Mouse (Mus musculus): ENCODE measurements at regions not wholly inside any gene's neighbourhood (a gene's known extent, or its start where the extent isn't known, plus 50 kb on each side); places are given as distances from the start of the nearest gene placed in this dataset.

GRCm38 (mm10) chr2:59424205-59424604, 60.2 kb upstream of the Dapl1 start:
- no peak overlapping the region for H3K4me3 ChIP-seq (ENCODE audit: insufficient read depth, low read depth, low read length)
- no peak overlapping the region for H3K27ac ChIP-seq (ENCODE audit: insufficient read depth, low read depth, low read length)
- no peak for TF ChIP-seq POLR2A (IDR thresholded peaks at IDR 0.05; ENCODE audit: insufficient read depth, low read depth, low read length)
- no peak for TF ChIP-seq CTCF (IDR thresholded peaks at IDR 0.05; ENCODE audit: insufficient read depth, low read depth, low read length)
- H3K4me1 ChIP-seq (ENCODE audit: control insufficient read depth, insufficient read depth, low read length), result peaks cover 6% of the 10 kb centered on the region; the same call in 1 of the 2 replicates
- 86% methylated on average over 2 of the region's 2 CpGs for WGBS

- 28% methylated on average over 5 of the region's 5 CpGs for WGBS
- Histone ChIP-seq H3K27ac (ENCODE audit: insufficient read depth, low read depth, low read length) (no peak overlapping the region), H3K4me1 (ENCODE audit: control insufficient read depth, insufficient read depth, low read length) (peaks cover 6% of the 10 kb centered on the region; the same call in 1 of the 2 replicates), H3K4me3 (ENCODE audit: insufficient read depth, low read depth, low read length) (no peak overlapping the region)
- no peak for TF ChIP-seq CTCF (IDR thresholded peaks at IDR 0.05; ENCODE audit: insufficient read depth, low read depth, low read length)
- no peak for TF ChIP-seq POLR2A (IDR thresholded peaks at IDR 0.05; ENCODE audit: insufficient read depth, low read depth, low read length)
Observed at GRCm38 (mm10) chr2:59424729-59425128, 59.7 kb upstream of the Dapl1 start.

- TF ChIP-seq POLR2A (IDR thresholded peaks at IDR 0.05; ENCODE audit: insufficient read depth, low read depth, low read length) (no peak), CTCF (IDR thresholded peaks at IDR 0.05; ENCODE audit: insufficient read depth, low read depth, low read length) (no peak)
- 86% methylated on average over 4 of the region's 4 CpGs for WGBS
- Histone ChIP-seq H3K4me3 (ENCODE audit: insufficient read depth, low read depth, low read length) (no peak overlapping the region), H3K27ac (ENCODE audit: insufficient read depth, low read depth, low read length) (no peak overlapping the region), H3K4me1 (ENCODE audit: control insufficient read depth, insufficient read depth, low read length) (0 out of 2 replicates have a peak, but pooled peaks cover 3% of the 10 kb centered on the region)
Observed at GRCm38 (mm10) chr2:59425876-59426275, 58.6 kb upstream of the Dapl1 start.

- no peak overlapping the region for H3K4me3 ChIP-seq (ENCODE audit: insufficient read depth, low read depth, low read length)
- H3K27ac ChIP-seq (ENCODE audit: insufficient read depth, low read depth, low read length), result no peak overlapping the region
- 95% methylated on average over 5 of the region's 5 CpGs for WGBS
- no peaks in the 10 kb centered on the region for H3K4me1 ChIP-seq (ENCODE audit: control insufficient read depth, insufficient read depth, low read length)
- TF ChIP-seq CTCF (IDR thresholded peaks at IDR 0.05; ENCODE audit: insufficient read depth, low read depth, low read length) (no peak), POLR2A (IDR thresholded peaks at IDR 0.05; ENCODE audit: insufficient read depth, low read depth, low read length) (no peak)
Observed at GRCm38 (mm10) chr2:59431466-59431865, 53.0 kb upstream of the Dapl1 start.

GRCm38 (mm10) chr2:59431867-59432266, 52.6 kb upstream of the Dapl1 start:
- 81% methylated on average over 7 of the region's 7 CpGs for WGBS
- H3K27ac ChIP-seq (ENCODE audit: insufficient read depth, low read depth, low read length), result no peak overlapping the region
- no peak overlapping the region for H3K4me3 ChIP-seq (ENCODE audit: insufficient read depth, low read depth, low read length)
- no peak for TF ChIP-seq CTCF (IDR thresholded peaks at IDR 0.05; ENCODE audit: insufficient read depth, low read depth, low read length)
- TF ChIP-seq POLR2A (IDR thresholded peaks at IDR 0.05; ENCODE audit: insufficient read depth, low read depth, low read length), result no peak
- H3K4me1 ChIP-seq (ENCODE audit: control insufficient read depth, insufficient read depth, low read length), result no peaks in the 10 kb centered on the region

Measured in olfactory bulb, adult 2 months (tissue).